Mouse (Mus musculus): ENCODE data around the gene Pard3b. TPM values are rescaled to one million over a fixed set of nuclear protein-coding genes. Genes with fewer than 3 reads are reported as not detected.

Pard3b gene
- polyA plus RNA-seq, 1 experiment: 0.12 TPM

GRCm38 (mm10) chr1:61742831-61743230 lies 104.2 kb downstream of the Pard3b start:
- TF ChIP-seq POLR2A (IDR thresholded peaks at IDR 0.05; ENCODE audit: borderline replicate concordance, low read depth, low read length): no peak
- no peak for TF ChIP-seq CTCF (IDR thresholded peaks at IDR 0.05; ENCODE audit: low read depth, low read length)
- H3K4me3 ChIP-seq (ENCODE audit: insufficient read depth, low read length): no peak overlapping the region
- no peaks in the 10 kb centered on the region for H3K4me1 ChIP-seq (ENCODE audit: control insufficient read depth, insufficient read depth, low read length)
- H3K27ac ChIP-seq (ENCODE audit: insufficient read depth, low read depth, low read length): no peak overlapping the region

- TF ChIP-seq POLR2A (IDR thresholded peaks at IDR 0.05; ENCODE audit: borderline replicate concordance, low read depth, low read length) (no peak), CTCF (IDR thresholded peaks at IDR 0.05; ENCODE audit: low read depth, low read length) (no peak)
- no peaks in the 10 kb centered on the region for H3K4me1 ChIP-seq (ENCODE audit: control insufficient read depth, insufficient read depth, low read length)
- H3K27ac ChIP-seq (ENCODE audit: insufficient read depth, low read depth, low read length): no peak overlapping the region
- no peak overlapping the region for H3K4me3 ChIP-seq (ENCODE audit: insufficient read depth, low read length)
Observed at GRCm38 (mm10) chr1:61747481-61747880, 108.9 kb downstream of the Pard3b start.

GRCm38 (mm10) chr1:61751008-61751407 lies 112.4 kb downstream of the Pard3b start:
- H3K4me3 ChIP-seq (ENCODE audit: insufficient read depth, low read length): no peak overlapping the region
- H3K4me1 ChIP-seq (ENCODE audit: control insufficient read depth, insufficient read depth, low read length): no peaks in the 10 kb centered on the region
- no peak overlapping the region for H3K27ac ChIP-seq (ENCODE audit: insufficient read depth, low read depth, low read length)
- no peak for TF ChIP-seq POLR2A (IDR thresholded peaks at IDR 0.05; ENCODE audit: borderline replicate concordance, low read depth, low read length)
- no peak for TF ChIP-seq CTCF (IDR thresholded peaks at IDR 0.05; ENCODE audit: low read depth, low read length)

GRCm38 (mm10) chr1:61756771-61757170 lies 118.1 kb downstream of the Pard3b start:
- H3K4me3 ChIP-seq (ENCODE audit: insufficient read depth, low read length): no peak overlapping the region

GRCm38 (mm10) chr1:61771213-61771612 lies 132.6 kb downstream of the Pard3b start:
- TF ChIP-seq CTCF (IDR thresholded peaks at IDR 0.05; ENCODE audit: low read depth, low read length): no peak
- TF ChIP-seq POLR2A (IDR thresholded peaks at IDR 0.05; ENCODE audit: borderline replicate concordance, low read depth, low read length): no peak
- Histone ChIP-seq H3K27ac (ENCODE audit: insufficient read depth, low read depth, low read length) (no peak overlapping the region), H3K4me1 (ENCODE audit: control insufficient read depth, insufficient read depth, low read length) (no peaks in the 10 kb centered on the region), H3K4me3 (ENCODE audit: insufficient read depth, low read length) (no peak overlapping the region)

More at GRCm38 (mm10) chr1:61756771-61757170, 118.1 kb downstream of the Pard3b start:
- Histone ChIP-seq H3K4me1 (ENCODE audit: control insufficient read depth, insufficient read depth, low read length) (no peaks in the 10 kb centered on the region), H3K27ac (ENCODE audit: insufficient read depth, low read depth, low read length) (no peak overlapping the region)
- TF ChIP-seq CTCF (IDR thresholded peaks at IDR 0.05; ENCODE audit: low read depth, low read length) (no peak), POLR2A (IDR thresholded peaks at IDR 0.05; ENCODE audit: borderline replicate concordance, low read depth, low read length) (no peak)

- H3K27ac ChIP-seq (ENCODE audit: insufficient read depth, low read depth, low read length): no peak overlapping the region
Observed at GRCm38 (mm10) chr1:61778731-61779130, 140.1 kb downstream of the Pard3b start.

GRCm38 (mm10) chr1:61779906-61780305 lies 141.3 kb downstream of the Pard3b start:
- TF ChIP-seq CTCF (IDR thresholded peaks at IDR 0.05; ENCODE audit: low read depth, low read length) (no peak), POLR2A (IDR thresholded peaks at IDR 0.05; ENCODE audit: borderline replicate concordance, low read depth, low read length) (no peak)
- no peak overlapping the region for H3K4me3 ChIP-seq (ENCODE audit: insufficient read depth, low read length)
- H3K4me1 ChIP-seq (ENCODE audit: control insufficient read depth, insufficient read depth, low read length): no peaks in the 10 kb centered on the region
- no peak overlapping the region for H3K27ac ChIP-seq (ENCODE audit: insufficient read depth, low read depth, low read length)

More at GRCm38 (mm10) chr1:61778731-61779130, 140.1 kb downstream of the Pard3b start:
- Histone ChIP-seq H3K4me3 (ENCODE audit: insufficient read depth, low read length) (no peak overlapping the region), H3K4me1 (ENCODE audit: control insufficient read depth, insufficient read depth, low read length) (no peaks in the 10 kb centered on the region)
- TF ChIP-seq CTCF (IDR thresholded peaks at IDR 0.05; ENCODE audit: low read depth, low read length) (no peak), POLR2A (IDR thresholded peaks at IDR 0.05; ENCODE audit: borderline replicate concordance, low read depth, low read length) (no peak)

- no peak overlapping the region for H3K27ac ChIP-seq (ENCODE audit: insufficient read depth, low read depth, low read length)
- H3K4me3 ChIP-seq (ENCODE audit: insufficient read depth, low read length): no peak overlapping the region
- no peaks in the 10 kb centered on the region for H3K4me1 ChIP-seq (ENCODE audit: control insufficient read depth, insufficient read depth, low read length)
- TF ChIP-seq CTCF (IDR thresholded peaks at IDR 0.05; ENCODE audit: low read depth, low read length): no peak
- no peak for TF ChIP-seq POLR2A (IDR thresholded peaks at IDR 0.05; ENCODE audit: borderline replicate concordance, low read depth, low read length)
Observed at GRCm38 (mm10) chr1:61796296-61796695, 157.7 kb downstream of the Pard3b start.

GRCm38 (mm10) chr1:61820213-61820612 lies 181.6 kb downstream of the Pard3b start:
- H3K27ac ChIP-seq (ENCODE audit: insufficient read depth, low read depth, low read length): no peak overlapping the region
- no peak for TF ChIP-seq POLR2A (IDR thresholded peaks at IDR 0.05; ENCODE audit: borderline replicate concordance, low read depth, low read length)
- TF ChIP-seq CTCF (IDR thresholded peaks at IDR 0.05; ENCODE audit: low read depth, low read length): no peak
- no peaks in the 10 kb centered on the region for H3K4me1 ChIP-seq (ENCODE audit: control insufficient read depth, insufficient read depth, low read length)
- H3K4me3 ChIP-seq (ENCODE audit: insufficient read depth, low read length): no peak overlapping the region

- no peak overlapping the region for H3K4me3 ChIP-seq (ENCODE audit: insufficient read depth, low read length)
- no peak overlapping the region for H3K27ac ChIP-seq (ENCODE audit: insufficient read depth, low read depth, low read length)
- H3K4me1 ChIP-seq (ENCODE audit: control insufficient read depth, insufficient read depth, low read length): no peaks in the 10 kb centered on the region
- TF ChIP-seq POLR2A (IDR thresholded peaks at IDR 0.05; ENCODE audit: borderline replicate concordance, low read depth, low read length): no peak
- TF ChIP-seq CTCF (IDR thresholded peaks at IDR 0.05; ENCODE audit: low read depth, low read length): no peak
Observed at GRCm38 (mm10) chr1:61825560-61826191, 187.1 kb downstream of the Pard3b start.

Measured in bone marrow macrophage, adult 2 months (primary cell).